Mouse (Mus musculus): ENCODE results near the gene Mmab.

DNA sequence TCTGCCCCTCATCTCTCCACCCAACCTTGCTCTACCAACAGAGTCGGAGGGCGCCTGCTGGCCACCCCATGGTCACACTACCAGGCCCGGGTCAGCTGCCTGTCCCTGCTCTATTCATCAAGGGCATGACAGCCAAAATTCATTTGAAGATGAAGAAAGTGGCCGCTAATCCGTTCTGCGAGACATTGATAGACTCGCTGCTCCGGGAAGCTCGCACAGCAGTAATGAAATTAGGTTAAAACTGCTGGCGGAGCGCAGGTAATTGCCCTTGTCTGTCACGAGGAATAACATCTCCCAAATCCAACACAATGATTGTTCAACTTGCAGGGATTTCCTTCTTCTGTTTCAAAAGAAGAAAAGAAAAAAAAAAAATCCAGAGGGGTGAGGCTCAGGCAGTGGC, 34.4 kb upstream of the Mmab start:
- TF ChIP-seq CTCF (IDR thresholded peaks at IDR 0.05; ENCODE audit: low read depth): no peak
- TF ChIP-seq EP300 (IDR thresholded peaks at IDR 0.05; ENCODE audit: low read depth): no peak

Data from heart, postnatal 0 days (tissue).